Mouse (Mus musculus) gastrocnemius, postnatal 14 days (tissue): Measurements from ENCODE around the gene D5Ertd579e. TPM values are rescaled to one million over a fixed set of nuclear protein-coding genes. Genes with fewer than 3 reads are reported as not detected.
"Not testable (repeated sequence)": the region's sequence is repeated elsewhere in the genome, so short reads cannot be mapped to it uniquely, and the experiment has no call there.

ENCODE experiments used
- DNase-seq: peaks from one replicate; pipeline ENCODE4 v3.0.0; 2021; ENCODE audit warnings: mixed read lengths
- intact Hi-C: fragments of 180-260 bp; cut with DNase I; formaldehyde crosslinking; loops from one replicate; pipeline ENCODE4 v1.15.1; 2025; ENCODE audit warnings: low total_unique reads
- total RNA-seq, 2 experiments: library from RNA; stranded (reverse); gene quantifications; 2 replicates each; pipeline ENCODE4 v1.2.3; 2021

Gene D5Ertd579e
- total RNA-seq, 2 experiments from 2014 or later, result 52.2 to 54.5 TPM

- DNase-seq, result no peak
- intact Hi-C loops, result no loop called here
Observed at GRCm38 (mm10) chr5:36695005-36695404, 819 bp downstream of the D5Ertd579e start.

GRCm38 (mm10) chr5:36693651-36694050 lies 2.2 kb downstream of the D5Ertd579e start:
- intact Hi-C loops, result loop anchor here (5.0 kb wide), 1 partner anchor 49 kb away; no protein-coding TSS in a partner anchor
- DNase-seq, result no peak

- intact Hi-C loops, result loop anchor here (5.0 kb wide), 1 partner anchor 51 kb away; no protein-coding TSS in a partner anchor
- no peak for DNase-seq
Observed at GRCm38 (mm10) chr5:36691423-36691822, 4.4 kb downstream of the D5Ertd579e start.

GRCm38 (mm10) chr5:36685170-36685569 lies 10.7 kb downstream of the D5Ertd579e start:
- DNase-seq, result no peak
- intact Hi-C loops, result no loop called here

- intact Hi-C loops, result no loop called here
Observed at GRCm38 (mm10) chr5:36683586-36683985, 12.2 kb downstream of the D5Ertd579e start.

GRCm38 (mm10) chr5:36681219-36681618 lies 14.6 kb downstream of the D5Ertd579e start:
- intact Hi-C loops, result no loop called here
- no peak for DNase-seq

More at GRCm38 (mm10) chr5:36683586-36683985, 12.2 kb downstream of the D5Ertd579e start:
- DNase-seq, result no peak

GRCm38 (mm10) chr5:36679918-36680598 lies 15.8 kb downstream of the D5Ertd579e start:
- DNase-seq, result no peak
- intact Hi-C loops, result no loop called here

DNA sequence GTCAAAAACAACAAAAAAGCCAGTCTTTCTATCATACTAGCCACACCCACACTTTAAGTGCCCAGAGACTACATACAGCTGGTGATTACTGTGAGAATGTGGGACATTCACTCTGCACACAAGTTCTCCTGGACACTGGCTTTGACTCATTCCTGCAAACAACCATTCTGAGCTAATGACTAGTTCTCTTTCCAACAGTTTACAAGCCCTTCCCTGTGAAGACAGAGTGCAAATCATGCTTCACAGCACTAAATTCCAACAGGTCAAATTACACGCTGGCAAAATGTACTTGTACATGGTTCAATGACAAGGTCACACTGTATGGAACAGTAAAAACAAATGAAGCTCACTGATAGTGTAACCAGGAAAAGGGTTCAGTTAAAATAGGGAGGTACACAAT lies 17.0 kb downstream of the D5Ertd579e start:
- no peak for DNase-seq
- intact Hi-C loops, result no loop called here

GRCm38 (mm10) chr5:36677907-36678306 lies 17.9 kb downstream of the D5Ertd579e start:
- DNase-seq, result no peak
- intact Hi-C loops, result no loop called here

DNA sequence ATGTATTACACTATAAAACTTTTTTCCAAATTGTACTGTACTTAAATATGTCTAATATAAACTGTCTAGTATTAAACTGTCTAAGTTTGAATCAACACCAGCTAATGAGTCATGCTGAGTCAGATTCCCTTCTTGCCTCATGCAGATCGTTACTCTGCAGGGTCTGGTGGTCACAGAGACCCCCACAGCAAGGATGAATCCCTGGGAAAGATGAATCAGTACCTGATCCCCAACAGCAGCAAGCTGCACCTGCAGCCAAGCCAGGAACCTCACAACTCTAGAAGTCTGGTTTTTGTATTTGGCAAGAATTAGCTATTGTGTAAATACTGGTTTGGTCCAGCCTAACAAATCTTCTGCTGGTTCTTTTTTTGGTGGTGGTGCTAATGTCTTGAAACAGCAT lies 20.4 kb downstream of the D5Ertd579e start:
- no peak for DNase-seq
- intact Hi-C loops, result no loop called here

- intact Hi-C loops, result no loop called here
- no peak for DNase-seq
Observed at GRCm38 (mm10) chr5:36674658-36675433, 21.0 kb downstream of the D5Ertd579e start.

DNA sequence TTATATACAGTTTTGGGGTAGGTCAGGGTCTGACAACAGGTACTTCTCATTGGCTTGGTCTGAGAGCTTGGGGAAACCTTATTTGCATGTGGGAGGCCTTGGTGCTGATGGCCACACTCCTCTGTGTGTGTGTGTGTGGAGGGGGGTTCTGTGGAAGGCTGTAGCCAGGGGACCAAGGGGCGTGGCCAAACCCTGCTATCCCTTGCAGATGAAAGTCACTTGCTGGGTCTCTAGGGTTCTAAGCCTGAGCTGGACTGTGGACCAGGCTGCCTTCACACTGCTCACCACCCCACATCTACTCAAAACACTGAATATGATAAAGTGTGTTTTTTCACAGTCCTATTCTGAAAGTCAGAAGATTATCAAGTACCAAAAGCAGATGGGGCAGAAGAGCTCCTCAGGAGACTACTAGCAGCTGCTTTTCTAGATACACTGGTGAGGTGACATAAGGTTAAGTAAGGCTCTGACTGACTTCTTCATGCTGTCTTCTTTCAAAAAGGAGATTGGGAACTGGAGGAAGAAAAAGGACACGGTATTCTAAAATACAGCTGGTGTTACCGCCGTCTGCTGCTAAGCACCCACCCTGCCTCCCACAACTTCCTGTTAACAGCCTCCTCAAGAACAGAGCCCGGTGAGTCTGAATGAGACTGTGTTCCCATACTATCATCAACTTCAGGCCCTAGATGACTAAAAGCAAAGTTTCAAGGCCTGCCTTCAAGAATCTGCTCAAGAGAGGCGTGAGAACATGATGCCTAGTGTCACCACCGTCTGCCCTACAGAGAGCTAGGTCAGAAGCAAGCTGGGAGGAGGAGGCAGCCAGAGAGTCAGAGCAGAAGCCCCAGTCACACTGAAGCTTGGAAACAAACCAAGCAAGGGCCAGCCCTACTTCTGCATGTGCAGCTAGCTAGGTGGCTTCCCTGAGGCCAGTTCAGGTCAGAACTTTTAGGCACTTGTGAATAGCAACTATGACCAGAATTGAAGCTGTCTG lies 26.5 kb downstream of the D5Ertd579e start:
- intact Hi-C loops, result no loop called here
- no peak for DNase-seq

- intact Hi-C loops, result no loop called here
- no peak for DNase-seq
Observed at GRCm38 (mm10) chr5:36668572-36668971, 27.3 kb downstream of the D5Ertd579e start.

GRCm38 (mm10) chr5:36667986-36668385 lies 27.8 kb downstream of the D5Ertd579e start:
- intact Hi-C loops, result not testable (repeated sequence)

GRCm38 (mm10) chr5:36667165-36667564 lies 28.7 kb downstream of the D5Ertd579e start:
- no peak for DNase-seq
- intact Hi-C loops, result no loop called here

More at GRCm38 (mm10) chr5:36667986-36668385, 27.8 kb downstream of the D5Ertd579e start:
- DNase-seq, result not testable (repeated sequence)

DNA sequence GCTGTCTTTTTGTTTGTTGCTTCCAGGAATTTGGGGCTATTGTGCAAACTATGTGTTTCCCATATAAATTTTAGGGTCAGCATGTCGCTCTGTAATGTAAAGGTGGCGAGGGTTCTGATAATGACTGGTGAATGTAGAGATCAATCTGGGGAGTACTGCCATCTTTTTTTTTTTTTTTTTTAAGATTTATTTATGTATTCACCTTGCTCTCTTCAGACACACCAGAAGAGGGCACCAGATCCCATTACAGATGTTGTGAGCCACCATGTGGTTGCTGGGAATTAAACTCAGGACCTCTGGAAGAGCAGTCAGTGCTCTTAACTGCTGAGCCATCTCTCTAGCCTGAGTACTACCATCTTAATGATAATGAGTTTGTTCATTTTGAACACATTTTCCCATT lies 29.1 kb downstream of the D5Ertd579e start:
- DNase-seq, intact Hi-C loops: not testable (repeated sequence)

DNA sequence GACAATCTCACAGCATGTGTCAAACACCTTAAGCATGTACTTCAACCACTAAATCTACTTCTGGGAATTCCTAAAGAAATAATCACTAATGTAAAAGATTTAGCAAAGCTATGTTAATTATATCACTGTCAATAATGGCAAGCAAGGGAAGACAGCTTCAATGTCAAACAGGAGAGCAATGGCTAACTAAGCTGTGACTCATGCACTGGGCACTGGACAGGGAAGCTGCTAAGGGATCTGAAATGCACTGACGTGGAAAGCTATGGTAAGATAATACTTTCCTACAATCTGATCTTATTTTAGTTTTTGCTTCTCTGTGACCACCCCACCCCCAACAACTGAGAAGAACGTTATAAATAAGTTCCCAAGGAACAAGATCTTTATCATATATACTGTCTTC lies 32.5 kb downstream of the D5Ertd579e start:
- no peak for DNase-seq
- intact Hi-C loops, result no loop called here

DNA sequence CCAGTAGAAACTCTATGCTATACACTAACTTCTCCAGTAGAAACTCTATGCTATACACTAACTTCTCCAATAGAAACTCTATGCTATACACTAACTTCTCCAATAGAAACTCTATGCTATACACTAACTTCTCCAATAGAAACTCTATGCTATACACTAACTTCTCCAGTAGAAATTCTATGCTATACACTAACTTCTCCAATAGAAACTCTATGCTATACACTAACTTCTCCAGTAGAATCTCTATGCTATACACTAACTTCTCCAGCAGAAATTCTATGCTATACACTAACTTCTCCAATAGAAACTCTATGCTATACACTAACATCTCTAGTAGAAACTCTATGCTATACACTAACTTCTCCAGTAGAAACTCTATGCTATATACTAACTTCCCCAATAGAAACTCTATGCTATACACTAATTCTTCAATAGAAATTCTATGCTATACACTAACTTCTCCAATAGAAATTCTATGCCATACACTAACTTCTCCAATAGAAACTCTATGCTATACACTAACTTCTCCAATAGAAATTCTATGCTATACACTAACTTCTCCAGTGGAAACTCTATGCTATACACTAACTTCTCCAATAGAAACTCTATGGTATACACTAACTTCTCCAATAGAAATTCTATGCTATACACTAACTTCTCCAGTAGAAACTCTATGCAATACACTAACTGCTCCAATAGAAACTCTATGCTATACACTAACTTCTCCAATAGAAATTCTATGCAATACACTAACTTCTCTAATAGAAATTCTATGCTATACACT lies 34.7 kb downstream of the D5Ertd579e start:
- DNase-seq, intact Hi-C loops: not testable (repeated sequence)

- no peak for DNase-seq
- intact Hi-C loops, result no loop called here
Observed at GRCm38 (mm10) chr5:36625612-36626011, 70.2 kb downstream of the D5Ertd579e start.
